Mouse (Mus musculus): ENCODE measurements around the gene Krtcap2.

The Krtcap2 gene

GRCm38 (mm10) chr3:89246261-89247100 lies 715 bp downstream of the Krtcap2 start, which contains the start of gene Trim46:
Trim46 (minus strand) TSS chr3:89246309.
- DNase-seq (ENCODE audit: low spot score in 2 of 2): peak; percentile 87 to 91

DNA sequence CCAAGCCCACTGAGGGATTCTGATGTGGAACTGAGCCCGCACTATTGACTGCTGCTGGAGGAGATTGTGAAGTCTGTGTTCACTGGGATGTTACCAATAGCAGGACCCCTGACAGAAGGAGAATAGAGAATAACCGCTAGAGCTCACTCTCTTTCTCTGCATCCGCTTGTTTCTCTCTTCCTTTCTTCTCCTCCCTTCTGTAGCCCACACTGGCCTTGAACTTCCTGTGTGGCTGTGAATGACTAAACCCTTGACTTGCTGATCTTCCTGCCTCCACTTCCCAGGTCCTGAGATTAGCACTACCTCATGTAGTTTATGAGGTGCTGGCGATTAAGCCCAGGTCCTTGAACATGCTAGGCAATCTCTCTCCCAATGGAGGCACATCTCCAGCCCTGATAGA lies 1.7 kb downstream of the Krtcap2 start:
- no peak for DNase-seq (ENCODE audit: low spot score in 2 of 2)

GRCm38 (mm10) chr3:89250435-89251040 lies 4.8 kb downstream of the Krtcap2 start:
- peak; percentile 77 to 84 for DNase-seq (ENCODE audit: low spot score in 2 of 2)

- DNase-seq (ENCODE audit: low spot score in 2 of 2): peak; percentile 86 to 92
Measured at GRCm38 (mm10) chr3:89251365-89251895, 5.7 kb downstream of the Krtcap2 start.

DNA sequence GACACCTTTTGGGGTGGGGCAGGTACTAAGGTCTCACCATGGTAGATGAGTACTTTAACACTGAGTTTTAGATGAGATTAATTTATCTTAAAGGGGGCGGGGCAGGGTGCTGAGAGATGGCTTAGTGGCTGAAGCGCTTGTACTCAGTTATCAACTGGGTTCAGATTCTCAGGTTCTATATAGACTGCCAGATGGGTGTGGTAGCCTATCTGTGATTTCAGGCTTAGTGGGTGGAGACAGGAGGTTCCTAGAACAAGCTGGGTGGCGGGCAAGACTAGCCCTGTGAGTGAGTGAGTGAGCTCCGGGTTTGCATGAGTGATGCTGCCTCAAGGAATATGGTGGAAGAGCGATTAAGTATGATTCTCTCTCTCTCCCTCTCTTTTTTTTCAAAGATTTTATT lies 9.2 kb downstream of the Krtcap2 start:
- DNase-seq (ENCODE audit: low spot score in 2 of 2): no peak

DNA sequence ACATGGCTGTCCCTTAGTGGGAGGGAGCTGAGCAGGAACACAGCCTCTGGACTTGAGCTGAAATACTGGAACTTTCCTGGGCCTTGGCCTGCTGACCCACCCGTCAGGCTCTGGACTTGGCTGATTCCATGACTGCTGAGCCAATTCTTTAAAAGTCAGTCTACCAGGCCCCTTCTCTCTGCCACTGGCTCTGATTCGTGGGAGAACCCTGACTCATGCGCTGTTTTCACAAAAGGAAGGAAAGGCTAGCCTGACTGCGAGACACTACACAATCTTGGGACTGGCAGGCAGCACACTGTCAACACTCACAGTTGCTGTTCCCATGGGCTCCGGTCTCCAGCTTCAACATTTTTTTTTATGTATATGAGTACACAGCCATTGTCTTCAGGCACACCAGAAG lies 10.4 kb downstream of the Krtcap2 start:
- DNase-seq (ENCODE audit: low spot score in 2 of 2): peak; percentile 52 to 62

DNA sequence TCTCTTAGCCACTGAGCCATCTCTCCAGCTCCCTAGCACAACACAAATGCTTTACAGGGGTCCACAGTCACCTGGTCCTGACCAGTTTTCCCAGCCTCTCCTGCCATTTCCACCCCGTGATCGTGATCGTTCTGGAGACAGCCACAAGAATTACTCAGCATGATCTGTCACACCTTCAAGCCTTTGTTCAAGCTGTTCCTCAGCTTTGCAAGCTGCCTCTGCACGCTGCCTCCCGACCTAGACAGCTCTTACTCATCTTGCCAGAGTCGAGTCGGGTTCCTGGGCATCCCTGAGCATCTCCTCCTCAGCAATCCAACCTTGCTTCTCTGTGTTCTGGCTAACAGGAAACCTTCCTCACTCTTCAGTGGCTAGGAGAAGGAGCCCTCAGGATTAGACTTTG lies 13.3 kb downstream of the Krtcap2 start, which contains the start of gene Dpm3:
Gene Dpm3, plus strand, starts transcription at position 283 of the 400 bp plus-strand sequence.
- DNase-seq (ENCODE audit: low spot score in 2 of 2): no peak

DNA sequence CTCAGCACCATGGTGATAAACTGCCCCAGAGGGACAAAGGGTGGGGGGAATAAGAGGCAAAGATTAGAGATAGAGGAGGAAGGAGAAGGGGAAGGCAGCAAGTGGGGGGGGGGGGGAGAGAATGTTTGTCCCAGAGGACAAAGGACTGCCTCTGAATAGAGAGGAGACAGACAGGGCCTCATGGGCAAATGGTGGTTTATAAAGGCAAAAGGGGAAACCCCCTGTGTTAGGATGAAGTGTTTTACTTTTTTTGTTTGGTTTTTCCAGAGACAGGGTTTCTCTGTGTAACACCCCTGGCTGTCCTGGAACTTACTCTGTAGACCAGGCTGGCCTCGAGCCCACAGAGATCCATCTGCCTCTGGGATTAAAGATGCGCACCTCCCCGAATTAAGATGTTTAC lies 14.4 kb downstream of the Krtcap2 start:
- DNase-seq (ENCODE audit: low spot score in 2 of 2): no peak

DNA sequence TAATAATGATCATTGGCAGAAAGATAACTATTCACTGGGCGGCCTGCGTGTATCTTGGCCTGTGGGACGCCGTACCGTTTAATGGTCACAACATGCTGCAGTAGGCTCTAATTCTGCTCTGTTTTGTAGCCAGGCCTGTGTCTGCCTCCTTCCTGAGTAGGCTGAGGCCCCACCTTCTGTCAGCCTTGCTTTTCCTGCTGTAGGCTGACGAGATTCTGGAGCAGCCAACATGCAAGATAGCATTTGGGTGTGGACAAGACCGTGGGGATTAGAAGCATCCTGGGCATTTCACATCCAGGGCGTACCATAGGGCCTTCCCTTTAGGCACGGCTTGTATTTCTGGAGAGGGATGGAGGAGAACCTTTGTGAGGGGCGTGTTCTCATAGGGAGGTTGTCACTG lies 16.7 kb downstream of the Krtcap2 start:
- DNase-seq (ENCODE audit: low spot score in 2 of 2): peak; percentile 63 to 76

- DNase-seq (ENCODE audit: low spot score in 2 of 2): peak; percentile 74 to 82
Measured at GRCm38 (mm10) chr3:89266439-89266893, 20.7 kb downstream of the Krtcap2 start.

DNA sequence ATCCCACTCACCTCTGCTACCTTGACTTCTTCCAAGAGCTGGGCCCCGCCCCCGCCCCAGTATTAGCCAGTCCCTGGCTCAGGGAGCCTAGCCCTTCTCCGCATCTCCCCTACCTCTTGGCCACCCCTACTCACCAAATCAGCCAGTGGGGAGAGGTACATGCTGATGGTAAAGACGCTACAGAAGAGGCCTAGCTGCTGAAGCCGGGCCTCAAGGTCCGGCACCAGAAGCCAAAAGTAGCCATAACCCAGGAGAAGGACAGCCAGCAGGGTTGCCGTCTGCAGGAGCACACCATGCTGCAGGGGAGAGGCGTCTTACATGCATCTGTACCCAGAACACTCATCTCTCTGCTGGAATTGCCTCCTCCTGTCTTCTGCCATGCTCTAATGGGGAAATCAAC lies 23.1 kb downstream of the Krtcap2 start:
- no peak for DNase-seq (ENCODE audit: low spot score in 2 of 2)

DNA sequence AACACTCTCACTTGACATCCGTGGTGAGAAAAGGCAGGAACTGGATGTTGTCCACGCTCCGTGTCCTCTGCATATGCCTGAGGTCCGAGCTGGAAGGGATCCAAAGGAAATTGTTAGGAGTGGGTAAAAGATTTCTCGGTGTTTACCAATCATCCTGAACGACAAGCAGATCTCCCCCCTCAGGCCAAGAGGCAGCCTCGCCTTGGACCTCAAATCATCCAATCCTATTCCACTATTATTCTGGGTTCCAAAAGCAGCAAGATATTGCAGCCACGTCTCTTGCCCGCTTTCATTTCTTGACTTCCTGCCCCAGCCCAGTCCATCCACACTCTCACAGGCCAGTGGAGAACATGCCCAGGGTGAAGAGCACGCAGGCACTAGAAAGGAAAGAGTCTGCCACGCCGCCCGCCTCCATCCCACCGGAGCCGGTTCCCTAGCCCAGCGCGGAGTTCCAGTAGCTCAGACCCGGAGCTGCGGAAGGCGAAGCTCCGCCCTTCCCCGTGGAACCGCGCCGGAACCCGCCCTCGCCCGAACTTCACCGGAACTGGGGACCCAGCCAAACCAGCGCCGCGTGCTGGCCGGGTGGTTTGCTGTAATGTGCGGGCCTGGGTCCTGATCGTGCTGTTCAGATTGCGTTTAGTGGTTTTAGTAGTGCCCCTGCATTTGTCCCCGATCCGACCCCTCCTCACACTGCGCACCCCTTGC lies 24.4 kb downstream of the Krtcap2 start, which contains the start of gene Slc50a1:
Gene Slc50a1, minus strand, starts transcription at position 520 of the 705 bp plus-strand sequence.
- peak; percentile 87 to 89 for DNase-seq (ENCODE audit: low spot score in 2 of 2)

DNA sequence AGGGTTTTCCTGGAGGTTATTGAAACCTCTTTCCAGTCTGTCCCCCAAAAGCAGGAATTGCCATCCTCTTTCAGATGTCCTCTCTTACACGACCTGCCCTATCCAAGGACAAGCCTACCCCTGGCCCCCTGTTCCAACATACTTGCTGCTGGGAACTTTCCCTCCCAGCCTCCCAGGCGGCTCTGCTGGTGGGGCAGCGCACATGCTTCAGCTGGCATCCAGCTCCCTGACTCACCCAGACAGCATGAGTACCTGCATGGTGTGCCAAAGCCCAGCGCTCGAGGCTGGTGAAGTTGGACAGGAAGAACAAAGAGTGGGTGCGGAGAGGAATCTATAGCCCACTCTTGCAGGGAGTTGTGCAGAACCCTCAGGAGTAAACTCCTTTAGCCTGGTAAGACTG lies 25.1 kb downstream of the Krtcap2 start:
- peak; percentile 64 for DNase-seq (ENCODE audit: low spot score in 2 of 2)

- no peak for DNase-seq (ENCODE audit: low spot score in 2 of 2)
Measured at GRCm38 (mm10) chr3:89271760-89272159, 26.0 kb downstream of the Krtcap2 start.

- no peak for DNase-seq (ENCODE audit: low spot score in 2 of 2)
Measured at GRCm38 (mm10) chr3:89276061-89276460, 30.3 kb downstream of the Krtcap2 start.

GRCm38 (mm10) chr3:89277281-89278021 lies 31.7 kb downstream of the Krtcap2 start:
- peak; percentile 58 to 62 for DNase-seq (ENCODE audit: low spot score in 2 of 2)

- peak; percentile 85 to 90 for DNase-seq (ENCODE audit: low spot score in 2 of 2)
Measured at GRCm38 (mm10) chr3:89278107-89278506, 32.3 kb downstream of the Krtcap2 start.

DNA sequence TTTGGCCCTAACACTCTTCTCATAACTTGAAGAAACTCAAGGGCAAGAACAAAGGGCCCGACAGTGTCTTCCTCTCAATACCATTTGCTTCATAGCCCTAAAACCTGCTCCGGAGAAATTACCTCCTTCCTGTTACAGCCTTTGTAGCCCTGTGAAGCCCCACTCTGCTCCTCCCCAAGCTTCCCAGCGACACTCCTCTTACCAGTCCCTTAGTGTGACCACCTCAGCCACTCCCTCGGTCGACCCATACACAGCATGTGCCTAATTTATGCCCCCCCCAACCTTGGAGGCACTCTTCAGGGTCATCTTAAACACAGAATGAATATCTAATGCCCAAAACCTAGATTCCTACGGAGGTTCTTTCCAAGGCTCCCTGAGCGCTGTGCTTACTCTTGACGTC lies 32.9 kb downstream of the Krtcap2 start:
- DNase-seq (ENCODE audit: low spot score in 2 of 2): no peak

GRCm38 (mm10) chr3:89279153-89279890 lies 33.6 kb downstream of the Krtcap2 start:
- DNase-seq (ENCODE audit: low spot score in 2 of 2): peak; percentile 90

DNA sequence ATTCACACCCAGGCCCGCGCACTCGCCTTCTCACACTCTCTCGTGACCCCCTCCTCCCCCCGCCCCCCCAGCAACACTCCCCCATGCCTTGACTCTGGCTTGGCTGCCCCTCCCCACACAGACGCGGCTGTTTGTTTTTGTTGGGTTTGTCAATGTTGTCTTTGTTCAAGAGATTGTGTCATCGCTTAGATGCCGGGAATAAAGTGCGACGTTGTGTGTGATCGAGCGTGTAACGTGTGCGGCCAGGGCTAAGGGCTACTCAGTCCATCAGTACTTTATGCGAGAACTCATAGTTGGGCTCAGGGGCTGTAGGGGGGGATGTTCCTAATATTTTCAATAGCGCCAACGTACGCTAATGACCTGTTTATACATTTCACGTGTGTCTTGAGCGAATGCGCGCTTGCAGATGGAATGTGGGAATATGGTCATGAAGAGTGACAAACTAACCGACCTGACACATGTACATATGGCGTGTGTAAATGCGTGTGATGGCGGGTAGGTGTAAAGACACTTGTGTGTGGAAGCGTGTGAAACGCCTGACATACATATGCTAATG lies 34.4 kb downstream of the Krtcap2 start:
- DNase-seq (ENCODE audit: low spot score in 2 of 2): peak; percentile 43 to 58
